Mouse (Mus musculus) neural tube, embryonic 15.5 days (tissue): Measurements from ENCODE around the gene St6galnac5. TPM values are rescaled to one million over a fixed set of nuclear protein-coding genes. Genes with fewer than 3 reads are reported as not detected.

Experiments used
- ATAC-seq: fragments of 200-750 bp; cut with Nextera tagmentation; 2 replicates; pipeline ENCODE4 v1.8.0; 2017; ENCODE audit warnings: mild to moderate bottlenecking, moderate TSS enrichment, moderate library complexity; ENCODE audit not compliant: low FRiP score
- H3K27ac ChIP-seq: fragments of 300-500 bp; sonication (generic); replicated peaks from 2 replicates; pipeline ENCODE4 v1.5.1; 2015; ENCODE audit warnings: mild to moderate bottlenecking, inconsistent platforms
- H3K27me3 ChIP-seq: fragments of 300-500 bp; sonication (generic); replicated peaks from 2 replicates; pipeline ENCODE4 v1.6.1; 2015; ENCODE audit warnings: inconsistent platforms
- H3K36me3 ChIP-seq: fragments of 300-500 bp; sonication (generic); 2 replicates; pipeline ENCODE4 v1.6.1; 2015; ENCODE audit warnings: inconsistent platforms
- H3K4me1 ChIP-seq: fragments of 300-500 bp; sonication (generic); 2 replicates; pipeline ENCODE4 v1.6.1; 2015; ENCODE audit warnings: inconsistent platforms
- H3K4me2 ChIP-seq: fragments of 300-500 bp; sonication (generic); 2 replicates; pipeline ENCODE4 v1.6.1; 2015; ENCODE audit warnings: inconsistent platforms, mild to moderate bottlenecking, moderate library complexity
- H3K4me3 ChIP-seq: fragments of 300-500 bp; sonication (generic); replicated peaks from 2 replicates; pipeline ENCODE4 v1.5.1; 2015; ENCODE audit warnings: mild to moderate bottlenecking, inconsistent platforms
- H3K9ac ChIP-seq: fragments of 300-500 bp; sonication (generic); replicated peaks from 2 replicates; pipeline ENCODE4 v1.6.1; 2015; ENCODE audit warnings: mild to moderate bottlenecking, inconsistent platforms
- H3K9me3 ChIP-seq: fragments of 300-500 bp; sonication (generic); replicated peaks from 2 replicates; pipeline ENCODE4 v1.6.1; 2016; ENCODE audit warnings: inconsistent platforms
- WGBS: fragments of 180-500 bp; shearing (Covaris S2); methylation state at CpG from one replicate; pipeline ENCODE4 v1.1.7; 2015; ENCODE audit warnings: mixed read lengths; 5-methylcytosine and 5-hydroxymethylcytosine counted together
- polyA plus RNA-seq: library from polyadenylated mRNA; unstranded; fragments of >200 nt; fragmentation: Nextera tagmentation; extraction: Ambion mirVana; gene quantifications from 2 replicates; pipeline ENCODE4 v1.2.1, GENCODE M21; 2015

Gene St6galnac5
- polyA plus RNA-seq, 1 experiment from 2014 or later = 18.5 TPM

DNA sequence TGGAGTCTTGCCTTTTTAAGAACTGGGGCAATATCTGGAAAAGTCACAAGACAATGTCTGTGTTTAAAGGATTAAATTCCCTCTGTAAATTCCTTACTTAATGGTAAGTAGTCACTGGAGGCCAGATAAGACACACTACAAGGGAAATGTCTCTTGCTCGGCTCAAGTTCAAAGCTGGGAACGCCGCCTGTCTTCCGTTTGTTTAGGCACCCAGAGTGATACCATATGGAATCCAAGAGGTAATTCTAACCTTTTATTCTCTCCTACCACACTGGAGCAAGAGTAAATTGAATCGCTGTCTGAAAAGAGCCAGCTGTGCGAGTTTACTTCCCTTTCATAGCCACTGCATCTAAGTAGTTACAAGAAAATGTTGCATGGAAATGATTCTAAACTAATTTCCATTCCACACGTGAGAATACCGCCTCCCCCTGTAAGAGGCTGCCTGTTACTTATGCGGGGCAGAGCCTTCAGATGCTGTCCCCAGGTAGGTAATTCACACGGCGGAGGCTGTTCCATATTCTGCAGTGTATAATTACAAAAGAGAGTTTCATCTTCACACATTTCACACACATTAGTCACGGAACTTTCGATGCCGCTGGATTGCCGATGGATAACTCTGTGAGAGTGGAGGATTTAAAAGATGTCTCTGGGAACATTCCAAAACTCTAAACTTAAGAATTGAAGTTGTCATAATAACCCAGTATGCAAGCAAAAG lies 101.8 kb downstream of the St6galnac5 start:
- Histone ChIP-seq H3K4me1 (peaks cover 14% of the 10 kb centered on the region), H3K27me3 (no peaks in the 10 kb centered on the region), H3K4me3 (no peak overlapping the region), H3K9ac (no peak overlapping the region), H3K27ac (no peak overlapping the region), H3K4me2 (no peak overlapping the region), H3K9me3 (no peaks in the 10 kb centered on the region), H3K36me3 (no peaks in the 10 kb centered on the region)
- 46% methylated on average over 15 of the region's 15 CpGs for WGBS
- no peak for ATAC-seq

- no peaks in the 10 kb centered on the region for H3K9me3 ChIP-seq
Measured at GRCm38 (mm10) chr3:152875723-152876290, 106.2 kb downstream of the St6galnac5 start.

GRCm38 (mm10) chr3:152874431-152875355 lies 107.4 kb downstream of the St6galnac5 start:
- H3K4me3 ChIP-seq = no peak overlapping the region

More at GRCm38 (mm10) chr3:152875723-152876290, 106.2 kb downstream of the St6galnac5 start:
- no peak for ATAC-seq
- Histone ChIP-seq H3K4me1 (peaks cover 35% of the 10 kb centered on the region), H3K4me2 (no peak overlapping the region), H3K27me3 (0 out of 2 replicates have a peak, but pooled peaks cover under 1% of the 10 kb centered on the region), H3K4me3 (no peak overlapping the region), H3K9ac (no peak overlapping the region), H3K36me3 (no peaks in the 10 kb centered on the region), H3K27ac (no peak overlapping the region)
- 89% methylated on average over 6 of the region's 6 CpGs for WGBS

GRCm38 (mm10) chr3:152872596-152872995 lies 109.5 kb downstream of the St6galnac5 start:
- Histone ChIP-seq H3K27ac (0 out of 2 replicates have a peak overlapping the region, but pooled peaks have one; percentile 2), H3K9me3 (no peaks in the 10 kb centered on the region), H3K9ac (no peak overlapping the region; the same call in 1 of the 2 replicates), H3K4me3 (no peak overlapping the region), H3K4me1 (peaks cover 27% of the 10 kb centered on the region), H3K4me2 (no peak overlapping the region), H3K27me3 (0 out of 2 replicates have a peak, but pooled peaks cover 3% of the 10 kb centered on the region), H3K36me3 (no peaks in the 10 kb centered on the region)
- WGBS = 27% methylated on average over 6 of the region's 6 CpGs
- no peak for ATAC-seq

More at GRCm38 (mm10) chr3:152874431-152875355, 107.4 kb downstream of the St6galnac5 start:
- Histone ChIP-seq H3K4me1 (peaks cover 27% of the 10 kb centered on the region), H3K36me3 (no peaks in the 10 kb centered on the region), H3K27me3 (0 out of 2 replicates have a peak, but pooled peaks cover 3% of the 10 kb centered on the region), H3K27ac (no peak overlapping the region), H3K9me3 (no peaks in the 10 kb centered on the region), H3K4me2 (no peak overlapping the region), H3K9ac (no peak overlapping the region)
- 67% methylated on average over 17 of the region's 17 CpGs for WGBS
- ATAC-seq = no peak

DNA sequence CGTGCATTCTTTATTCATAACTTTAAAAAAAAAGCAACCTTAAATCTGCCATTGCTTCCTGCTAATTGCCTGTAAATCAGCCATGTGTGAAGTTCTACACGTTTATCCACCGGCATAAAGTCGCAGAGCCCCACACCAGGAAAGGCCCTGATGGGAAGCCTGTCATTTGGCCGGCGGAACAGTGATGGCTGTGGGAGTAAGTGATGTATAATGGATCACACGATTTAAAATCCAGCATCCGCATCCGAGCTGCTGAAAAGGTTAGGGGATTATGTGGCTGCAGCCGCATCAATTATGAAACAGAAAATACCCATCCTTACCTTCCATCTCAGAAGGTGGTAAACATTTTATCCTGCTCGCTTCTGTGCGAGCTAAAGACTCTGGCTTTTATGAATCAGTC lies 110.0 kb downstream of the St6galnac5 start:
- H3K27me3 ChIP-seq = 0 out of 2 replicates have a peak, but pooled peaks cover 3% of the 10 kb centered on the region
- no peaks in the 10 kb centered on the region for H3K9me3 ChIP-seq
- H3K27ac ChIP-seq = 0 out of 2 replicates have a peak overlapping the region, but pooled peaks have one; percentile 2
- WGBS = 38% methylated on average over 12 of the region's 12 CpGs
- H3K4me2 ChIP-seq = no peak overlapping the region
- peaks cover 27% of the 10 kb centered on the region for H3K4me1 ChIP-seq
- ATAC-seq = no peak
- H3K9ac ChIP-seq = no peak overlapping the region
- no peak overlapping the region for H3K4me3 ChIP-seq
- no peaks in the 10 kb centered on the region for H3K36me3 ChIP-seq

- Histone ChIP-seq H3K36me3 (no peaks in the 10 kb centered on the region), H3K27ac (no peak overlapping the region), H3K4me3 (no peak overlapping the region), H3K27me3 (0 out of 2 replicates have a peak, but pooled peaks cover 3% of the 10 kb centered on the region), H3K9me3 (no peaks in the 10 kb centered on the region), H3K4me2 (no peak overlapping the region), H3K9ac (no peak overlapping the region), H3K4me1 (peaks cover 34% of the 10 kb centered on the region)
- WGBS = 46% methylated on average over 12 of the region's 12 CpGs
- ATAC-seq = no peak
Measured at GRCm38 (mm10) chr3:152867654-152868525, 114.2 kb downstream of the St6galnac5 start.

GRCm38 (mm10) chr3:152866035-152866965 lies 115.7 kb downstream of the St6galnac5 start:
- H3K9ac ChIP-seq = no peak overlapping the region
- peak; percentile 79 for ATAC-seq
- H3K36me3 ChIP-seq = no peaks in the 10 kb centered on the region
- H3K4me2 ChIP-seq = peak overlapping the region; percentile 47
- 34% methylated on average over 22 of the region's 22 CpGs for WGBS
- no peak overlapping the region for H3K4me3 ChIP-seq
- 0 out of 2 replicates have a peak, but pooled peaks cover 3% of the 10 kb centered on the region for H3K27me3 ChIP-seq
- H3K9me3 ChIP-seq = no peaks in the 10 kb centered on the region
- H3K4me1 ChIP-seq = peaks cover 23% of the 10 kb centered on the region
- peak overlapping the region; percentile 54 for H3K27ac ChIP-seq

DNA sequence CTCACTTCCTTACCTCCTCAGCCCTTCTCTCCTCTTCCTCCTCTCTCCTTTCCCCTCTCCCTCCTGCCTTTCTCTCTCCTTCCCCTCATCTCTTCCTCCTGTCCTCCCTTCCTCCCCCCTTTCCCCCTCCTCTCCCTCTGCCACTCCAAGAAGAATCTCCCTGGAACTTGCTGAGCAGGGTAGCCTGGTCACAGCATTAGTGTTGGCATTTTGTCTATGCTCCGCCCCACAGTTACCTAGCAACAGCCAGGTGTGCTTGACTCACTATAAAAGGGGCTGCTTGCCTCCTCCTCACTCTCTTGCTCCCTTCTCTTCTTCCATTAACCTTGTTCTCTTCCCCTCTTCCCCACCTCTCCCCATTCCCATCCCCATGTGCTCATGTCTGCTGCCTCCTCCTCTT lies 120.1 kb downstream of the St6galnac5 start:
- Histone ChIP-seq H3K9me3 (no peaks in the 10 kb centered on the region), H3K4me1 (peaks cover 23% of the 10 kb centered on the region), H3K27me3 (0 out of 2 replicates have a peak, but pooled peaks cover 3% of the 10 kb centered on the region), H3K9ac (no peak overlapping the region), H3K36me3 (no peaks in the 10 kb centered on the region), H3K27ac (no peak overlapping the region), H3K4me3 (no peak overlapping the region), H3K4me2 (no peak overlapping the region)
- WGBS = 81% methylated on average over 1 of the region's 1 CpGs
- no peak for ATAC-seq

GRCm38 (mm10) chr3:152861450-152861849 lies 120.6 kb downstream of the St6galnac5 start:
- Histone ChIP-seq H3K4me2 (no peak overlapping the region), H3K27ac (no peak overlapping the region), H3K27me3 (0 out of 2 replicates have a peak, but pooled peaks cover 3% of the 10 kb centered on the region), H3K4me3 (no peak overlapping the region), H3K36me3 (no peaks in the 10 kb centered on the region), H3K9me3 (no peaks in the 10 kb centered on the region), H3K9ac (no peak overlapping the region), H3K4me1 (peaks cover 18% of the 10 kb centered on the region)
- ATAC-seq = no peak
- 86% methylated on average over 4 of the region's 4 CpGs for WGBS

- Histone ChIP-seq H3K9ac (no peak overlapping the region), H3K4me3 (no peak overlapping the region), H3K9me3 (no peaks in the 10 kb centered on the region), H3K4me2 (no peak overlapping the region), H3K4me1 (peaks cover 19% of the 10 kb centered on the region), H3K27me3 (0 out of 2 replicates have a peak, but pooled peaks cover 3% of the 10 kb centered on the region), H3K27ac (no peak overlapping the region), H3K36me3 (no peaks in the 10 kb centered on the region)
- 37% methylated on average over 10 of the region's 10 CpGs for WGBS
- no peak for ATAC-seq
Measured at GRCm38 (mm10) chr3:152856095-152856494, 126.0 kb downstream of the St6galnac5 start.
